Mouse (Mus musculus): ENCODE measurements around the gene Lrrn3. TPM values are rescaled to one million over a fixed set of nuclear protein-coding genes. Genes with fewer than 3 reads are reported as not detected.

The Lrrn3 gene
- polyA plus RNA-seq, 1 experiment from 2014 or later, result 1.9 TPM

DNA sequence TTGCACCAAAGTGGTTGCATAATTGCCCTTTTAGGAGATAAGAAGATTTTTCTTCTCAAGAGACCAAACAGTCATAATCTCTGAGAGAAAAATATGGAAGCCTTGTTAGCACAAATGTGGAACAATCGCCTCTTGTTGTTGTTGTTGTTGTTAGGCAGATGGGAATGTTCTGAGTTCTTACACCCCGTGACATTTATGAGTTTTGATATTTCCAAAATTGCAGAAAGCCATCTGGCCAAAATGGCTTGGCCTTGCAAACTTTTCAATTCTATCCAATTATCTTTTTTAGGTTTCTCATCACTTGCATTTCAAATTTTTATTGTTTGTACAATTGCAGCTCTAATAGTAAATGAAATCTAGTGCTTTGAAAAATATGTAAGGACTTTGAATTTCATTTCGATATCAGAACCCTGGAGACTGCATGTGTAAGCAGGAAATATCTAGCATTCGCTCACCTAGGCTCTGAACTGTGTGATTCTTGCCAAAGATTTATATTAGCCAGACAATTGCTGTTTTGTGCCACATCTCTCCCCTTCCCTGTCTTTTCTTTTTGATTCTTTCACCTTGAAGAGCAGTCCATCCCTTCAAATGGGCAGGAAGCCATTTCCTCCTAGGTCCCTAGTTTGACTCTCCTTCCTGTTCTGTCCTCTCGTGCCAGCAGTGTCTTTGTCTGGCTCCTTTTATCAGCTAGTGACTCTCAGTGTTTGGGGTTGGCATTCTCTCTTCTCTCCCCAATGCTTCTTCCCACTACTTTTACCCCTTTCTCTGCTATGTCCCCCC lies 49.8 kb downstream of the Lrrn3 start:
- Histone ChIP-seq H3K27ac (ENCODE audit: low read depth, low read length) (no peak overlapping the region), H3K9ac (ENCODE audit: low read depth, low read length) (no peak overlapping the region), H3K4me1 (replicated peaks; ENCODE audit: control insufficient read depth, insufficient read depth, low read length) (no peaks in the 10 kb centered on the region), H3K27me3 (replicated peaks; ENCODE audit: control insufficient read depth, insufficient read depth, low read length) (no peaks in the 10 kb centered on the region), H3K9me3 (ENCODE audit: control insufficient read depth) (no peaks in the 10 kb centered on the region), H3K4me3 (ENCODE audit: low read depth, low read length) (no peak overlapping the region), H3K4me2 (replicated peaks; ENCODE audit: low read depth) (no peak overlapping the region), H3K36me3 (ENCODE audit: control insufficient read depth, insufficient read depth) (no peaks in the 10 kb centered on the region)
- no peak for ATAC-seq
- WGBS, result 68% methylated on average over 5 of the region's 5 CpGs
- no peak for TF ChIP-seq CTCF (IDR thresholded peaks at IDR 0.05; ENCODE audit: low read depth)

DNA sequence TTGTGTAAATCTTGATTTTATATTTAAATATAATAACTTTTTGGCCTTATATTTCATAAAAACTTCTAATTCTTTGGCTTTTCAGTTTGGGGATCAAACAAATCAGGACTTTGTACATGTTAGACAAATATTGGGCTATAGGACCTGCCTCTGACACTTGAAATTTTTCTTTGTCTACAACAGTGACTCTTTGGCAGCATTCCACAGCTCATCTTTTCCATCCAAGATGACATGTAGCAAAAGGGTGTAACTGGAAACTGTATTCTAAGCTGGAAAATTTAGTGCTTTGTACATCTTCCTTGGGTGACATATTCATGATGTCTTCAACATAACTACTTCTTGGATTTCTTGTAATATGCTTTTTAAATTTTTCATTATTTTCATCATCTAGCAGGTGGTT lies 57.4 kb downstream of the Lrrn3 start:
- TF ChIP-seq CTCF (IDR thresholded peaks at IDR 0.05; ENCODE audit: low read depth), result no peak

DNA sequence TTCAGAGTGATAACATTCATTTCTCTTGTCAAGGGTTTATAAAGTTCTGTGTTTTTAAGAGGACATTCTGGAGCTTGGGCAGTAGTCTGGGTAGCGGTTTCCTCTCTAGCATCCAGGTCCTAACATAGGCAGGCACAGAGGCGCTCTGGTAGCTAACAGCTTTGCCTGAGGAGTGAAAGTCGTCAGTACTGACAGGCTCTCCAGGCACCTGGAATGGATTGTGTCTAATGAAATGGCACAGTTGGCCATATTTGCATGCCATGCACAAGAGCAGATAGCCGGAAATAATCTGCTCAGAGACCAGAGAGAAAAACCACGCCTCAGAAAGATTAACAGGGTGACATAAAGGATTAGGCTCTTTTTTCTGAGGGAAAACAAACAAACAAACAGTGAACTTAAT lies 58.8 kb downstream of the Lrrn3 start:
- Histone ChIP-seq H3K4me2 (replicated peaks; ENCODE audit: low read depth) (no peak overlapping the region), H3K9me3 (ENCODE audit: control insufficient read depth) (no peaks in the 10 kb centered on the region), H3K27me3 (replicated peaks; ENCODE audit: control insufficient read depth, insufficient read depth, low read length) (no peaks in the 10 kb centered on the region), H3K36me3 (ENCODE audit: control insufficient read depth, insufficient read depth) (no peaks in the 10 kb centered on the region), H3K27ac (ENCODE audit: low read depth, low read length) (no peak overlapping the region), H3K4me3 (ENCODE audit: low read depth, low read length) (no peak overlapping the region), H3K9ac (ENCODE audit: low read depth, low read length) (no peak overlapping the region), H3K4me1 (replicated peaks; ENCODE audit: control insufficient read depth, insufficient read depth, low read length) (no peaks in the 10 kb centered on the region)
- ATAC-seq, result no peak
- 78% methylated on average over 5 of the region's 5 CpGs for WGBS
- no peak for TF ChIP-seq CTCF (IDR thresholded peaks at IDR 0.05; ENCODE audit: low read depth)

More for the DNA sequence above, 57.4 kb downstream of the Lrrn3 start:
- H3K4me1 ChIP-seq (replicated peaks; ENCODE audit: control insufficient read depth, insufficient read depth, low read length), result no peaks in the 10 kb centered on the region
- no peak overlapping the region for H3K4me2 ChIP-seq (replicated peaks; ENCODE audit: low read depth)
- no peaks in the 10 kb centered on the region for H3K9me3 ChIP-seq (ENCODE audit: control insufficient read depth)
- H3K4me3 ChIP-seq (ENCODE audit: low read depth, low read length), result no peak overlapping the region
- ATAC-seq, result no peak
- no peaks in the 10 kb centered on the region for H3K27me3 ChIP-seq (replicated peaks; ENCODE audit: control insufficient read depth, insufficient read depth, low read length)
- H3K9ac ChIP-seq (ENCODE audit: low read depth, low read length), result no peak overlapping the region
- no peak overlapping the region for H3K27ac ChIP-seq (ENCODE audit: low read depth, low read length)
- no peaks in the 10 kb centered on the region for H3K36me3 ChIP-seq (ENCODE audit: control insufficient read depth, insufficient read depth)

DNA sequence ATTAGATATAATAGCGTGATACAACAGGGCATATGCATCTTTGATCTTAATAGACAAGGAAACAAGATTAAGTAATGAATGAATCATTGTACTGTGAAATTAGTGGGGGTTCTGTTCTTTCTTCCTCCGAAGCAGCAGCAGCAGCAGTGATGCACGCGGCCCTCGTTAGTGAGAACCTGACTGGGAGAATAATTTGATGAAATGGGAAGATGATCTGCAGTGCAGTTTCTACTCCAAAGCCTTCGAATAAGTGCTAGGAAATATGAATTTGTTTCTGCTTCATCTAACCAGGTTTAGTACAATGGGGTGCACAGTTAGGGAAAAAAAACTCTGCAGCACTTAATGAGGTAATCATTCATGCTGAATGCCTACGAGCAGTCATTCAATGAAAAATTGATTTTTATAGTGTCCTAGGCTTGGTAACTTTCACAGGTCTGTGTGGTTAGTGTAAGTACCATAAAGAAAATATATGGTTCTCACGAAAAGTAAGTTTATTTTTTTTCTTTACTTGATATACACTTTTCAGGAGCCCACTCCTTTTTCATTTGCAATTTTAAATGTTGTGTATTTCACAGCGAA lies 61.0 kb downstream of the Lrrn3 start:
- H3K27me3 ChIP-seq (replicated peaks; ENCODE audit: control insufficient read depth, insufficient read depth, low read length), result no peaks in the 10 kb centered on the region
- H3K27ac ChIP-seq (ENCODE audit: low read depth, low read length), result no peak overlapping the region
- H3K4me3 ChIP-seq (ENCODE audit: low read depth, low read length), result no peak overlapping the region
- 77% methylated on average over 9 of the region's 9 CpGs for WGBS
- no peak for ATAC-seq
- no peak overlapping the region for H3K4me2 ChIP-seq (replicated peaks; ENCODE audit: low read depth)
- H3K36me3 ChIP-seq (ENCODE audit: control insufficient read depth, insufficient read depth), result no peaks in the 10 kb centered on the region
- H3K9me3 ChIP-seq (ENCODE audit: control insufficient read depth), result no peaks in the 10 kb centered on the region
- no peaks in the 10 kb centered on the region for H3K4me1 ChIP-seq (replicated peaks; ENCODE audit: control insufficient read depth, insufficient read depth, low read length)
- no peak overlapping the region for H3K9ac ChIP-seq (ENCODE audit: low read depth, low read length)
- TF ChIP-seq CTCF (IDR thresholded peaks at IDR 0.05; ENCODE audit: low read depth), result no peak

DNA sequence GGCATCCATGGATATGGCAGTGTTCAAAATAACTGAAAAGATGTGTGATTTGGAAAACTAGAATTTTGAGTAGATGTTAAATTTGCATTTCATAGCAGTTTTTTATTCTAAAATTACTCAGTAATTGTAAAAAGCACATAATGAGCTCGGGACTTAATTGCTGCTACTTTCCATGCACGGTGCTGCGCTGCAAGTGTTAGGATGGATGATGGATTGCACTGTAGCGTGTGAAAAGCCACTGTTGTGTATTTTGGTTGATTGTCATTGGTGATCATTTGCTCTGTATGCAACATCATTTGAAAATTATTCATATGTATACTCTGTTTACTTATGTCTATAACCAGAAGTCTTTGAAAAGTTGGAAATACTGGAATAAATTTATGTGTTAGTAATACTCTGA lies 68.3 kb downstream of the Lrrn3 start:
- ATAC-seq, result no peak
- TF ChIP-seq CTCF (IDR thresholded peaks at IDR 0.05; ENCODE audit: low read depth), result no peak
- Histone ChIP-seq H3K4me2 (replicated peaks; ENCODE audit: low read depth) (no peak overlapping the region), H3K27ac (ENCODE audit: low read depth, low read length) (no peak overlapping the region), H3K27me3 (replicated peaks; ENCODE audit: control insufficient read depth, insufficient read depth, low read length) (no peaks in the 10 kb centered on the region), H3K9me3 (ENCODE audit: control insufficient read depth) (no peaks in the 10 kb centered on the region), H3K4me1 (replicated peaks; ENCODE audit: control insufficient read depth, insufficient read depth, low read length) (no peaks in the 10 kb centered on the region), H3K9ac (ENCODE audit: low read depth, low read length) (no peak overlapping the region), H3K4me3 (ENCODE audit: low read depth, low read length) (no peak overlapping the region), H3K36me3 (ENCODE audit: control insufficient read depth, insufficient read depth) (no peaks in the 10 kb centered on the region)
- WGBS, result 86% methylated on average over 4 of the region's 4 CpGs

DNA sequence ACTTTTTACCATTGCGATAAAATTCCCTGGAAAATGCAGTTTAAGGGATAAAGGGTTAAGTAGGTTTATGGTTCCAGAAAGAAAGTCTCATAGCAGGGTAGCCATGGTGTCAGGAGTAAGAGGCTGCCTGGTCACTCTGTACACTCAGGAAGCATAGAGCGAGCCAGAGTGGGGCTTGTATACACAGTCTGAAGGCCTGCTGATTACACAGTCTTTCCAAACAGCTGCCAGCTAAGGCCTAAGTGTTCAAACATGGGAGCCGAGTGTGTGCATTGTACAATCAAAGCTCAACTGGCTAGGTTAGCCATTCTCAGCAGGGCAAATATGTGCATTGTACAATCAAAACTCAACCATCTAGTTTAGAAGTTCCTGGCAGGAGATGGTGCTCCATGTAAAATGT lies 69.1 kb downstream of the Lrrn3 start:
- H3K4me1 ChIP-seq (replicated peaks; ENCODE audit: control insufficient read depth, insufficient read depth, low read length), result no peaks in the 10 kb centered on the region
- no peak for ATAC-seq
- 32% methylated on average over 3 of the region's 3 CpGs for WGBS
- H3K27me3 ChIP-seq (replicated peaks; ENCODE audit: control insufficient read depth, insufficient read depth, low read length), result no peaks in the 10 kb centered on the region
- no peaks in the 10 kb centered on the region for H3K9me3 ChIP-seq (ENCODE audit: control insufficient read depth)
- no peaks in the 10 kb centered on the region for H3K36me3 ChIP-seq (ENCODE audit: control insufficient read depth, insufficient read depth)
- no peak overlapping the region for H3K9ac ChIP-seq (ENCODE audit: low read depth, low read length)
- no peak overlapping the region for H3K4me2 ChIP-seq (replicated peaks; ENCODE audit: low read depth)
- H3K27ac ChIP-seq (ENCODE audit: low read depth, low read length), result no peak overlapping the region
- H3K4me3 ChIP-seq (ENCODE audit: low read depth, low read length), result no peak overlapping the region
- TF ChIP-seq CTCF (IDR thresholded peaks at IDR 0.05; ENCODE audit: low read depth), result no peak
